Mouse (Mus musculus) heart, postnatal 0 days (tissue): Measurements from ENCODE around the gene Tm9sf2.

Experiments used
- CTCF ChIP-seq: IDR thresholded peaks from 2 replicates; pipeline ENCODE4 v1.5.1; 2016; ENCODE audit warnings: antibody characterized with exemption, control low read depth, low read depth
- EP300 ChIP-seq: IDR thresholded peaks from 2 replicates; pipeline ENCODE4 v1.6.1; 2016; ENCODE audit warnings: antibody characterized with exemption, low read depth

DNA sequence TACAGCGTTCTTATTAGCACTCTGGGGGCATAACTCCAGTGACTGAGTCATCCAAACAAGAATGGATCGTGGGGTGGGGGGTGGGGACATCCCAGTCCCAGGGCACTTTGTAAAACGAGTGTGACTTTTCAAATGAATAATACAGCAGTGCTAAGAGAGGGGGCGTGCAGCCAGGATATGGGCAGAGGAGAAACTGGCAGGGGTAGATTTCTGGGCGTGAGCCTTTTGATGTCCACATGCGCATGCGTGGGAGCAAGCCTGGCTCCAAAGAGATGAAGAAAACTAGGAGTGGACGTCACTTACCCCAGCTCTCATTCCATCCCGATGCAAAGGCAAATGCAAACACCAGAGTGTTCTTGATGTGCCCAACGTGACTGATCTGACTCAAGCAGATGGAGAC, 32.5 kb upstream of the Tm9sf2 start:
- no peak for TF ChIP-seq CTCF
- TF ChIP-seq EP300 = no peak
